Mouse (Mus musculus): ENCODE measurements around the gene Pkp4.

GRCm38 (mm10) chr2:59199476-59199976, 38.9 kb downstream of the Pkp4 start:
- TF ChIP-seq POLR2A (IDR thresholded peaks at IDR 0.05; ENCODE audit: low read depth, low read length) (no peak), CTCF (IDR thresholded peaks at IDR 0.05; ENCODE audit: borderline replicate concordance, insufficient read depth, low read length) (no peak)

Measured in embryonic fibroblast, embryonic 13.5 days (primary cell).